Mouse (Mus musculus) MEL (cell line): ENCODE data around the gene 4933407L21Rik.

Source experiments
- CTCF ChIP-seq, 3 experiments: IDR thresholded peaks in 2 of 3; conservative IDR thresholded peaks in 1 of 3; 2 replicates each; pipeline ENCODE4 v1.5.1; 2011 to 2012; ENCODE audit warnings: low read length in 3 of 3, low read depth in 2 of 3, mild to moderate bottlenecking in 2 of 3, improper control_type of control experiment in 1 of 3, inconsistent platforms in 1 of 3, mixed read lengths in 1 of 3, moderate library complexity in 1 of 3; ENCODE audit not compliant: control insufficient read depth in 1 of 3, insufficient read depth in 1 of 3, poor library complexity in 1 of 3, severe bottlenecking in 1 of 3
- SIN3A ChIP-seq: IDR thresholded peaks from 2 replicates; pipeline ENCODE4 v1.6.1; 2012; ENCODE audit warnings: low read length, improper control_type of control experiment, inconsistent platforms

DNA sequence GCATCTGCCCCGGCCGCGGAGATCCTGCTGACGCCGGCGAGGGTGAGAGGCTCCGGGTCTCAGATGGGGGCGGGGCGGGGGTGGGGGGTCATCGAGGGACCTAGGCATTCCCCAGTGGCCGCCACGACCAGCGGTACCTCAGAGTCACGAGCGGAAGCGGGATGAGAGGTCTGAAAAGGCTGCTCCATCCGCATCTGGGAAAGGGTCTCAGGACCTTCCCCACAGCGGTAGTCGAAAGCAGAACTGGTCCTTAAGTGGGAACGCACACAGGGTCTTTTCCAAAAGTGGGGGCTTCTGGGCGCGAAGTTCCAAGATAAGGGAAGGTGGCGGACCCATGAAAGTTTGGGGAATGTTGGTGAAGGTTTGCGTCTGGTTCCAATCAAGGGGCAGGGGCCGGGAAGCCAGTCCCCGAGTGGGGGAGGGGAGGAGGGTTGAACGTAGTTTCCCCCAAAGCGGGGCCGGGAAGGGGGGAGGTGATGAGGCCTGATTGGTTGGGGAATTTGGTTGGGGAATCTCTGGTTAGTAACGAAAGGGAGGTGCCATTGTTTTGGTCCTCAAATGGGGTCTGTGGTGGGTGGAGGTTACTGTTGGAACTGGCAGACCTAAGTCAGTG is 33.4 kb upstream of the 4933407L21Rik start:
- TF ChIP-seq CTCF (IDR thresholded peaks at IDR 0.05 in 2 of 3, conservative IDR thresholded peaks at IDR 0.05 in 1 of 3; ENCODE audit: control insufficient read depth in 1 of 3, insufficient read depth in 1 of 3, low read depth in 2 of 3, low read length in 3 of 3, poor library complexity in 1 of 3, severe bottlenecking in 1 of 3) (no peak), SIN3A (no peak)
